Mouse (Mus musculus): Measurements from ENCODE around the gene Chp2.

GRCm38 (mm10) chr7:122186043-122186442 lies 33.3 kb upstream of the Chp2 start, which contains the start of gene Ern2:
- TF ChIP-seq CTCF (IDR thresholded peaks at IDR 0.05; ENCODE audit: extremely low read depth, insufficient read length, insufficient replicate concordance, low read depth, low read length) (no peak), POLR2A (IDR thresholded peaks at IDR 0.05; ENCODE audit: low read depth, low read length) (no peak)
